Mouse (Mus musculus): ENCODE results near the gene A430078G23Rik.
"Not testable (repeated sequence)": the region's sequence is repeated elsewhere in the genome, so short reads cannot be mapped to it uniquely, and the experiment has no call there.

Gene A430078G23Rik

DNA sequence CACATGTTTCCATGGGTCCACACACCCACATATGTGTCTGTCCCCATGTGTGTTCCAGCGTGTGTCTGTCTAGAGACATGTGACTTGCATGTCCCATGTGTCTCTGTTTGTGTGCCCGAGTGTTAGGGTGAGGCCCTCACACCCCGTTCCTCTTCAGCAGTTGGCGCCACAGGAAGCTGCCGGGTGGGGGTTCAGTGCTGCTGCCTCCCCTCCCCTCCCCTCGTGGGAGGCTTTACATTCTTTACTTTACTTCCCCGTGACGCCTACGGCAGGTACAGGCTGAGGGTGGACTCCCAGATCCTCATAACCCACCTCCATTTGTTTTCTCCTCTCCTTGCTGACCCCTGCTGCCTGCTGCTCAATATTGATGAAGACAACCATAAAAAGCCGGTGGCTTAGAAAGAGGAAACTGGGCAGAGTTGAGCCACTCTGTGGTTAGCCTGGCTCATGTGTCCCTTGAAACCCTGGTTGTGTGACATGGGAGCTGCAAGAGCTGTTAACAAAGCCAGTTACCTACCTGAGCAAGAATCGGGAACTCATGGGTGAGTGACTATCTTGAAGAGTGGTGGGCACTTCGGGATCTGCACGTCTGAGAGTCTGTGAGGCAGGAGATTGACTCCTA lies at the start of gene A430078G23Rik:
TSS of gene A430078G23Rik (plus strand) at position 227 of the 622 bp plus-strand sequence.
- no peak for DNase-seq

DNA sequence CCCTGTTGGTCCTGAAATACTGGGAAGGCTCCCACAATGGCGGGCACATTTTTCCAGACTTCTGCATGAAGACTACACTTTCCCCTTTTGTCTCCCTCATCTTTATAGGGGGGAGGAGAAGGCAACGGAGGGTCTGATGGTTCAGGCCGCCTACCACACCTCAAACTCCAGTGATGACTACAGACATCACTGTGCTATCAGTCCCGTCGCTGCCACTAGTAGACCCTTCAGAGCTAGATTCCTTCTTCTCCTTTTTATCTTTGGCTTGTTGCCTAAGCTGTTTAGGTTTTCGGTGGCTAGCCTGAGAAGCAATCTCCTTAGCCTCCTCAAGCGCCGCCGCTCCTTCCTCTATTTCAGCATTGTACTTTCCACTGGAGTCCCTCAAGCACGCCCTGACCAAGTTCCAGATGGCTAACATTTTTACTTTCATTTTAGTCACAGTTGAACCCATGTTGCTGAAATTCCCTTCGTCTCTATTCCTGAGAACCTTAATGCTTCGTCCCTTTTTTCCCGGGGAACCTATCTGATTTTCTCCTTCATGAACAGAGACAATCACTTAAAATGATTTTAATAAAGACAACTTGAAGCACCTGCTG lies 44.9 kb upstream of the A430078G23Rik start:
- DNase-seq = not testable (repeated sequence)

DNA sequence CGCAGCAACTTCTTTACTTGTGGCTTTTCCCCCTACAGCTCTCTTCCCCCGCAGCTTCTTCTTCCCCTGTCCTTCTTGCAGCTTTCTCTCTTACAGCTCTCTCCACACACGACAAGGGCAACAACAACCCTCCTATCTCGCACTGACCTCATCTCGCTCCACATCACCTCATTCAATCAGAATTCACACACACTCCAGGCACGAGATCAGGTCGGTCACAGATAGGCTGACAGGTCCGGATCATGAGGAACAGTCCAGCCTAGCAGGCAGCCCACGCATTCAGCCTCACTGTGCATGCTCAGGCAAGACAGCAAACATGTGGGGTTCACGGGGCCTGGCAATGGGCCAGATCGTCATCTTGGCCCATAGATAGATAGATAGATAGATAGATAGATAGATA lies 43.6 kb upstream of the A430078G23Rik start:
- no peak for DNase-seq

DNA sequence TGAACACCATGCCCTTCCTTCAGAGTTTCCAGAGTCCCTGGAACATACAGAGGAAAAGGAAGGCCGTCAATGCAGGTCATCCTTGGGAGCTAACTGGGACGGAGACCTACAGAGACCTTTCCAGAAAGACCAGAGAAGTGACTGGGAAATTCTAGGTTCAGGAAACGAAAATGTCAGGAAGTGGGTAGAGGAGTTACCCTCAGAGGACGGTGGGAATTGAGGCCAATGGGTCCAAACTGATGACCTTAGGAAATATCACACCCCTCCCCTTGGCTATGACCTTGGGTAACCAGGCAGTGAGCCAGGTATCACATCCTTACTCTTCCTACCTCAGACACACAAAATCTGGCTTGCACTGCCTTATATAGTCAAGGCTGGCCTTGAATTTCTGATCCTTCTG lies 41.7 kb upstream of the A430078G23Rik start:
- no peak for DNase-seq

DNA sequence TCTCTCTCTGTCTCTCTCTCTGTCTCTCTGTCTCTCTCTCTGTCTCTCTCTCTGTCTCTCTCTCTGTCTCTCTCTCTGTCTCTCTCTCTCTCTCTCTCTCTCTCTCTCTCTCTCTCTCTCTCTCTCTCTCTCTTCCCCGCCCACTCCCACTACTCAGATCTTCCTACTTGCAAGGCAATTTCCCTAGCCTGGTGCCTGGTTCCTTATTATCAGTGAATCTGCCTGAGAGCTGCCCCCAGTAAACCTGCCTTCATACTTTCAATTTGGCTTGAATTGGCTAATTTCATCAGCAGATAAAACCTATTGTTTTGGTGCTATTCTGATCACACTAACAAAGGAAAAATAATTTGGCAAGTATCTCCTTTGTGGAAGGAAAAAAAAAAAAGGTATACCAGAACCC lies 39.8 kb upstream of the A430078G23Rik start:
- DNase-seq = not testable (repeated sequence)

DNA sequence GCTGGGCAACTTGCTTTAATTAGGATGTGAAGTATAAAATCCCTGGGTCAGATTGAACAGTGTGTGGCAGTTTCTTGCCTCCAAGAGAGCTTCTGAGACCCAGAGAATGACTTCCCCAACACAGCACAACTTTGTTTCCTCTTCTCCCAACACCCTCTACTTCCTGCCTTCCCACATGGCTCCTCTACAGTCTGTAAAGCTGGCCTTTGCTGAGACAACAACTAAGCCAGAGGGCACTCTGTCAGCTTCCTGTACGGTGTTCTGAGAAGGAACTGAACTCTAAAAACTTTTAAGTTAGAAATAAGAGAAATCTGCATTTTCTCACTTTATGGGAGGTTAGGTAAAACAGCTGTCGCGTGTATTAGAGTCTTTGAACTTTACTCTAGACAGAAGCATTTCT lies 39.4 kb upstream of the A430078G23Rik start:
- no peak for DNase-seq

DNA sequence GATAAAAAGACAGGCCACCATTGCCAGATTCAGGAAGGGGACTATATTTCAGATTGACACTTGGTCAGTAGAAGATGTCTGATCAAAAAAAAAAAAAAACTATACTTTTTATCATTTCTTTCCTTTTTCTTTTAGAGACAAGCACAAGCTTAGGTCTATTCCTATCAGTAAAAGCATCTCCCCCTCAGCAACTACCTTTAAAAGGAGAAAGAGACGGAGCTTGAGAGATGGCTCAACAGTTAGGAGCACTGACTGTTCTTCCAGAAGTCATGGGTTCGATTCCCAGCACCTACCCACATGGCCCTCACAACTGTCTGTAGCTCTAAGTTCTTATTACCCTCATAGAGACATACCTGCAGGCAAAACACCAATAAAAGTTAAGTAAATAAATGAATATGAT lies 38.9 kb upstream of the A430078G23Rik start:
- no peak for DNase-seq

DNA sequence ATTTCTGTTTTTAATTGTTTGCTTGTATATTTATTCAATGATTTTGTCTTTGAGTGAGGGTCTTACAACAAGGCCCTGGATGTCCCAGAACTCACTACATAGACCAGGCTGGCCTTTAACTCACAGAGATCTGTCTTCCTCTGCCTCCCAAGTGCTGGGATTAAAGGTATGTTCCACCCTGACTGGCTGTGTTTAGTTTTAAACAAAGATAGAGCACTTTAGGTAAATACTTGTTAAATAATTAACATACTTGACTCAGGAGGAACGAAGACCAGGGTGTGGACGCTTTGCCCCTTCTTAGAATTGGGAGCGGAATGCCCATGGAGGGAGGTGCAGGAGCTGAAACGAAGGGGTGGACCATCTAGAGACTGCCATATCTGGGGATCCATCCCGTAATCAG lies 36.6 kb upstream of the A430078G23Rik start:
- no peak for DNase-seq

DNA sequence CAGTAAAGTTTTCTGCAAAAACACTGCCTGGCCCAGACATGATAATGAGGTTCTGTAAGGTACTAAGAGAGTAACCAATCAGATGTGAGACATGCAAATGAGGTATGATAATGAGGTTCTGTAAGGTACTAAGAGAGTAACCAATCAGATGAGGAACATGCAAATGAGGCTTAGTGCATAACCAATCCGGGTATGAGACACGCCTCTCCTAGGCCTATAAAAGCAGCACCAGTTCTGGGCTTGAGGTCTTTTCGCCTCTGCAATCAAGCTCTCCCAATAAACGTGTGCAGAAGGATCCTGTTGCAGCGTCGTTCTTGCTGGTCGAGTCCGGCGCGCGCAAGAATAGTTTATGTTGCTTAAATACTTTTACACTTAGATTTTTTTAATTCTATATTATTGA lies 33.9 kb upstream of the A430078G23Rik start:
- DNase-seq = not testable (repeated sequence)

DNA sequence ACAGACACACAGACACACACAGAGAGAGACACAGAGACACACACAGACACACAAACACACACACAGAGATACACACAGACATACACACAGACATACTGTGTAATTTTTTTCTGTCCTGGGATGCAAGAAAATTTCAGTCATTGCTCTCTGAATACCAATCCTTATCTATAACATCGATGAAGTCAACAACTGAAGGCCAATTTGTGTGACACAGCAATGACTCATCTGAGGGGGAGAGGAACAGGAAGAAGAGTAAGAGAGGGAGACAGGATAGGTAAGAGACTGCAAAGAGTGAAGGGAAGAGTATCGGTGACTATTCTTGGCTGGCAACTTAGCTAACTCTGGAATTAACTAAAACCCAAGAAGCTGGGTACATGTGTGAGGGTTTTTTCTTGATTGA lies 29.0 kb upstream of the A430078G23Rik start:
- DNase-seq = no peak

DNA sequence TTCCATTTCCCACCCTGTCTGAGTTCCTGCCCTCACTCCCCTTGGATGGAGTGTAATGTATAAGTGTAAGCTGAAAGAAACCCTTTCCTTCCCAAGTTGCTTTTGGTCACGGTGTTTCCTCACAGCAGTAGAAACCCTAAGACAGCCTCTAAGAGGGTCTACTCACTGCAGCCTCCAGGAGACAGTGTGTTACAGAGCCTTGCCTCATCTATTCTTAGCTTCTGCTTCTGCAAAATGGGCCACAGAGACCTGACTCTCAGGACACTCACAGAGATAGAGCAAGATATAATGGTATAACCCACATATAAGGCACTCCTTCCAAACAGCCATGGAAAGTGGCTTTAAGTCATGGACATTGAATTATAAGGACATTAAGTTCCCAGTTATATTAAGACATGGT lies 26.2 kb upstream of the A430078G23Rik start:
- no peak for DNase-seq

DNA sequence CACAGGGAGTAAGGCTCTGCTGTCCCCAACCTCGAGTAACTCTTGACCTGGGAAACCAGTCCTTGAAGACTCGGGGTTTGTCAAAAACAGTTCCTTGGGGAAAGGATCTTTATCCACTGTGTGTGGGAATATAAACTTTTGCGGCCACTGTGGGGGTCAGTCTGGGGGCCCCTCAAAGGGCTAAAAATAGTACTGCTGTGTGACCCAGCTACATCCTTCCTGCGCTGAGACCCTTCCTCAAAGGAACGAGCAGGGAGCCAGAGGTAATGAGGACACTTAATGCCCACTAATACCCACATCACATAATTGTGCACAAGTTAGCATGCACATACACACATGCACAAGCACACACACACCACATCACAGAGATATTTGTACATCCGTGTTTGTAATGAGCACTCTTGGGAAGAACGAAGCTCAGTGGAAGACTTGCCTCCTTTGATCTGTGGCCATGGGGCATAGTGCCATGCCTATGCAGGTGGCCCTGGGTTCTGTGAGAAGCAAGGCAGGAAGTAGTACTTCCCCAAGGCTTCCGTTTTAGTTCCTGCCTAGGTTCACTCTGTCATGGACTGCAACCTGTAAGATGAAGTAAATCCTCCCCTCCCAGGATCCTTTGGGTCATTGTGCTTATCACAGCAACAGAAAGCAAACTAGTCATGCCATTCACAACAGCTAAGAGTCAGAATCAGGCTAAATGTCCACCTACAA lies 25.5 kb upstream of the A430078G23Rik start:
- DNase-seq = no peak

DNA sequence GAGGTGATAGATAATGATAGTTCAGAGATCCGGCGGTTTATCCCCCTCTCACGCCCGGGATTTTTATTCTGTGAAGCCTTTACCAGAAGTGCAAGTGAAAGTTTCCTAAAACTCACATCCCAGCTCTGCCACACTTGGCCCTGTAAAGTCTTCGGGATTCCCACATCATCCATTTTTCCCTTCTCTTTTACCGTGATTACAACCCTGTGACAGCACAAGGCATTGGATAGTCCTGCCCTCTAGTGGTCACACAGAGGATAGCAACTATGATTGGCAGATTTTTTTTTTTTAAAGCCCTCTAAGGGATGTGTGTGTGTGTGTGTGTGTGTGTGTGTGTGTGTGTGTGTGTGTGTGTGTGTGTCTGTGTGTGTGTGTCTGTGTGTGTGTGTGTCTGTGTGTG lies 22.6 kb upstream of the A430078G23Rik start:
- peak; percentile 61 for DNase-seq

DNA sequence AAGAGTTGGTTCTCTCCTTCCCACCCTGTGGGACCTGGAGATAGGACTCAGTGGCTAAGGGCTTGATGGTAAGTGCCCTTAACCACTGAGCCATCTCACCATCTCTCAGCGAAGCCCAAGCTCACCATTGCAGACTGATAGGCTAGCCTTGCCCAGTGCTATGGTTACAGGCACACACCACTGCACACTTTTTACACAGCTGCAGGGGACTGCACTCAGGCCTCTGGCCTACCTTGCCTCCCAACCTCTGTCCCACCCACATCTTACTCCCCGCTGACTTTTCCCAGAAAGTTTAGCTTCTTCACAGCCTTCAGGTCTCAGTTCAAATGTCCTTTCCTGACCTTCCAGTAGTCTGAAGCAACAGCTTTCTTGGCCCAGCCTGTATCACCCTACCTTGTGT lies 21.5 kb upstream of the A430078G23Rik start:
- DNase-seq = no peak

DNA sequence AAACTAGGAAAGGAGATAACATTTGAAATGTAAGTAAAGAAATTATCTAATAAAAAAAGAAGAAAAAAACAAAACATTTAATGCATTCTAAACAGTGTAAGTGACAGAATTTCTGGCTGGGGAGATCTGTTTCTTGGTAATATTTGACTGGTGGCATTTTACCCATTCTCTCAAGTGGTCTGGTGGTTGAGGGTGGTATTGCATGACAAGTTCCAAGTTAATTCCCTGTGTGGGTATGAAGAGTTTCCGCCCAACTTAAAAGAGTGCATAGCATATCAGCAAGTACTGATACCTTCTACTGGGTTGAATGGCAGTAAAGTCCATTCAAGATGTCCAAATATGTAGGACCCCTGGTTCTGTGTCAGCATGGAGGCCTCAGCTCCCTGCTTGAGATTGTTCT lies 17.3 kb upstream of the A430078G23Rik start:
- no peak for DNase-seq

DNA sequence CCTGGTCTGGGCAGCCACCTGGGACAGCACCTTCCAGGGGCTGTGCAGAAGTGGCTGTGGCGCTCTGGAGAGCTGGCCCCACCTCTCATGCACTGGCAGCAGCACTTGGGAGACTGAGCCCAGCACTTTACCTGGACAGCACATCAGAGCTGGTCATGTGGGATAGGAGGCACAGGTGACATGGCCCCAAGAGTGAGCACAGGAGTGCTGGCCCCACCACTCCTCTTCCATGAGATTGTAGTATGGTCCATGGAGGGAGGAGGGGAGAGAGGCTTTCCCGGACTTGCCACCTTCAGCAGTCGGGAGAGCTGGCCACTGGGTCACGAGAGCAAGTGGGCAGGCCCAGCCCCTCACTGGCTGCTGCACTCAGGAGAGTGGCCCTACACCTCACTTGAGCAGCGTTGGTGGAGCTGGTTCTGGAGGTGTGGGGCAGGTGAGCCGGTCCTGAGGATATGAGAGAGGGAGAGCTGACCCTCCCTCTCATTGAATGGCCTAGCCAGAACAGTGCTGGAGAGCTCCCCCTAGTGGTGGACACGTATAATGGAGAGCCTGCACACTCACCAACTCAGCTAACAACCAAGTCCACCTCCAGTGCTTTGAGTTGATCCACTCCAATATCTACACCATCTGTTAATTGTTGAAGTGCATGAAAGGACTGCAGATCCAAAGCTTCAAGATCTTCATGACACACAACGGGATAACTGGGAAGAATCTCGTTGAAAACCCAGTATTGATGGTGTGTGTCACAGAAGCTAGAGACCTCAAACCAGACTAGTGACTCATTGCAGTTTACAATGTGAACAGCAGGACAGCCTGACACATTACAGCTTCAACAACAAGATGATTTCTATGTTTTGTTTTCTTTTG lies 16.3 kb upstream of the A430078G23Rik start:
- DNase-seq = peak; percentile 55

DNA sequence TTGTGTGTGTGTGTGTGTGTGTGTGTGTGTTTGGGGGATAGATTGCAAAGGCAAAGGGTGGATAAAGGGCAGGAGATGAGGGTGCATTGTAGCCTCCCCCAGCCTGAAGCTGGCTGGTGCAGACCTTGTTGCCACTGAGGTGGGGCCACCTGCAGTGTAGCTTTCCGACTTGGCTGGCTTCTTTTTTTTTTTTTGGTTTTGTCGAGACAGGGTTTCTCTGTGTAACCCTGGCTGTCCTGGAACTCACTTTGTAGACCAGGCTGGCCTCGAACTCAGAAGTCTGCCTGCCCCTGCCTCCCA lies 15.7 kb upstream of the A430078G23Rik start:
- DNase-seq = not testable (repeated sequence)

DNA sequence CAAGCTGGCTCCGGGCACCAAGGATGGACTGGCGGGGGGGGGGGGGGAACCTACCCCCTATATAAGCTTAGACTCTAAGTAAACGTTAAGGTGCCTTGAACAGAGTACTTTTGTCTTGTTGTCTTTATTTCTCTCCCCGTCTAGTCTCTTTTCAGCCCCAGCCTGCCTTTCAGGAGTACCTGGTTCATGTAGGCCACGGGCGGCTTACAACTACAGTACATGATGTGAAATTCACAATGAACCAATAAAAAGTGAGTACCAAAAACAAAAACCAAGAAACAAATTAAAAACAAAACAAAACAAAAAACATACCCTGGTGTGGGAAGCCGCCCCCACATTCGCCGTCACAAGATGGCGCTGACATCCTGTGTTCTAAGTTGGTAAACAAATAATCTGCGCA lies 15.2 kb upstream of the A430078G23Rik start:
- DNase-seq = no peak

DNA sequence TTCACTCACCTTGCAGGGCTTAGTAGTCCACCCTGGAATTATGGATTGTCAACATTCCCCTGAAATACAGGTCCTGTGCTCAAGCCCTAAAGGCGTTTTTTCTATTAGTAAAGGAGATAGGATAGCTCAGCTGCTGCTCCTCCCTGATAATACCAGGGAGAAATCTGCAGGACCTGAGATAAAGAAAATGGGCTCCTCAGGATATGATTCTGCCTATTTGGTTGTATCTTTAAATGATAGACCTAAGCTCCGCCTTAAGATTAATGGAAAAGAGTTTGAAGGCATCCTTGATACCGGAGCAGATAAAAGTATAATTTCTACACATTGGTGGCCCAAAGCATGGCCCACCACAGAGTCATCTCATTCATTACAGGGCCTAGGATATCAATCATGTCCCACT lies 12.5 kb upstream of the A430078G23Rik start:
- DNase-seq = not testable (repeated sequence)

DNA sequence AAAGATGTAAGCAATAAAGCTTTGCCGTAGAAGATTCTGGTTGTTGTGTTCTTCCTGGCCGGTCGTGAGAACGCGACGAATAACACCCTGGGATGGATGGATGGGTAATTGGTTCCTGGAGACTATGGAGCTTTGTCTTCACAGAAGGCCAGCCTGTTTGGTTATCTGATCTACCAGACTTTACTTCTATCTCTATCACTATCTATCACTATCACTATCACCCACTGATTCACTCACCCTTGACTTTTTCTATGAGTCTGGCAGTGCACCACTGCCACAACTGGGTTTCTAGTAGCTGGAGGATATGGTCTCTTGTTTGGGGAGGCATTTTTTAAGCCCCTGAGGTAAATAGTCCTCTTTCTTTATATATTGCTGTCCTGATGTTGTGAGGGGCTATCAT lies 7.9 kb upstream of the A430078G23Rik start:
- no peak for DNase-seq

DNA sequence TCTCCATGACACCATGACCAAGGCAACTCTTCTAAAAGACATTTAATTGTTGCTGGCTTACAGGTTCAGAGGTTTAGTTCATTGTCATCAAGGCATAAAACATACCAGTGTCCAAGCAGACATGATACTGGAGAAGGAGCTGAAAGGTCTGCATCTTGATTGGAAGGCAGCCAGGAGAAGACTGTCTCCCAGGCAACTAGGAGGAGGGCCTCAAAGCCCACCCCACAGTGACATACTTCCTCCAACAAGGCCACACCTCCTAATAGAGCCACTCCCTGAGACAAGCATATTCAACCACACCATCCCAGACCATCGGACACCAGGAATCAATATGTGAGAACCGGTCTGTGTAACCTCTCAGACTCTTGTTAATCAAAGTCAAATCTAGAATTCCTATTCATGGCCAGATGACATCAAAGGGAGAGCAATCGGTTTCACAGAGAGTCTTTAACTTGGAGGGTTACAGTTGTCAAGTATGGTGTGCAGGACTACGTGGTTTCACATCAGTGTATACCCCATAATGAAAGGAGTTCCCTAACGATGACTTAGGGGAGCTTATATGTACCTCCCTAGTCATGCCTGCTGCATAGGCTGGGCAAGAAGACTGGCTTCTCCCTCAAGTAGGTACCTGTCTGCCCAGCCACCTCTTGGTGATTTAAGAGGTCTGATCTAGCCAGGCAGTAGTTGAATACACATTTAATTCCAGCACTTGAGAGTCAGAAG lies 6.4 kb upstream of the A430078G23Rik start:
- DNase-seq = no peak

DNA sequence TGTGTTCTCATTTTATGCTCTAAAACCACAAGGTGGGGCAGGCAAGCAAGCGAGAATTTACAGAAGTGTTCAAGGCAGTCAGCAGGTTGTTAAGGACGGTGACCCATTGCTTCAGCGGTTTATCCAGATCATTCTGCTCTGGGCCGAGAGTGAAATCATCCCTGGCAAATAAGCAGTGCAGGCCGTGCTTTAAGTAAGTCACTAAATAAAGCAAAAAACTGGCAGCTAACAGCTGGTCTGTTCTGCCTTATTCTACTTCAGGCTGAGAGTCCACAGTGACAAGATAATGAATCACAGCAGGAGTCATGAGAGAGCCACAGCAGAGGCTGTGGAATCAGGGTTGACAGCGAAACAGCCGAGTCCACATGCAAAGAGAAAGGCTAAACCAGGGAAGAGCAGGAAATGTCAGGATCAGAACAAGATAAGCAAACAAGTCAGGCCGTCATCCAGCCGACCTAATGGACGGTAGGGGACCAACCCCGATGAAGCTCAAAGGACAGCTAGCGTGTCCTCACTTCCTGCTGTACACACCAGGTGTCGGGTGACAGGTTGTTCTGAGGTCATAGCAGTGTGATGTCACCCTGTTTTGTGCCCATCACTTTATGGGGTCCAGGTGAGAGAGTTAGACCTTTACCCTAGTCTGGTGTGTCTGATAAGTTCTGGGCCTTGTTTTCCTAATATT lies 4.9 kb upstream of the A430078G23Rik start:
- DNase-seq = no peak
